In genomic region chr1:128614653-128615458, GRCm38 (mm10) we compare ENCODE assay signal across 8 mouse cellular contexts. TPM values are rescaled to one million over a fixed set of nuclear protein-coding genes. Genes with fewer than 3 reads are reported as not detected.
DNase-seq lines count a peak whose midpoint lies in the region; ATAC-seq lines count a peak whose summit lies in the region.

No protein-coding gene starts in this region.

- no peak overlapping the region for H3K9ac ChIP-seq in midbrain, embryonic 14.5 days (replicated peaks; ENCODE audit: low read length)
- H3K9ac ChIP-seq in forebrain, embryonic 15.5 days (replicated peaks), result no peak overlapping the region

- no peak for ATAC-seq in midbrain, embryonic 14.5 days (ENCODE audit: low FRiP score, low TSS enrichment)
- ATAC-seq in forebrain, embryonic 15.5 days (replicated peaks), result no peak

- H3K4me3 ChIP-seq in macrophage (ENCODE audit: inconsistent target), result no peak overlapping the region
- no peak overlapping the region for H3K4me3 ChIP-seq in midbrain, embryonic 14.5 days (replicated peaks; ENCODE audit: low read depth, low read length)
- no peak overlapping the region for H3K4me3 ChIP-seq in forebrain, embryonic 15.5 days

- H3K27ac ChIP-seq in macrophage, result peak overlapping the region; percentile 44
- H3K27ac ChIP-seq in midbrain, embryonic 14.5 days (replicated peaks; ENCODE audit: low read depth, low read length), result no peak overlapping the region
- no peak overlapping the region for H3K27ac ChIP-seq in forebrain, embryonic 15.5 days (replicated peaks)

- H3K9me3 ChIP-seq in midbrain, embryonic 14.5 days (ENCODE audit: control insufficient read depth, low read length), result no peaks in the 10 kb centered on the region
- H3K9me3 ChIP-seq in forebrain, embryonic 15.5 days, result no peaks in the 10 kb centered on the region

- no peak overlapping the region for H3K4me2 ChIP-seq in midbrain, embryonic 14.5 days (ENCODE audit: low read length)
- H3K4me2 ChIP-seq in forebrain, embryonic 15.5 days (replicated peaks), result no peak overlapping the region

- peak; percentile 82 for DNase-seq in A20 (ENCODE audit: low read depth, low spot score)
- peak; percentile 85 to 86 for DNase-seq in CD8-positive naive resting alpha-beta T cell, adult 2 months (ENCODE audit: low read depth in 2 of 2, low spot score in 2 of 2)
- DNase-seq in induced T-regulatory cell, adult 2 months (ENCODE audit: low read depth), result peak; percentile 95
- no peak for DNase-seq in urinary bladder, postnatal 10 days (ENCODE audit: low spot score)
- no peak for DNase-seq in midbrain, embryonic 14.5 days
- no peak for DNase-seq in layer of hippocampus, adult 8-10 months (ENCODE audit: low spot score in 2 of 2)

- H3K36me3 ChIP-seq in macrophage (ENCODE audit: inconsistent target), result no peaks in the 10 kb centered on the region
- no peaks in the 10 kb centered on the region for H3K36me3 ChIP-seq in midbrain, embryonic 14.5 days (ENCODE audit: control insufficient read depth, insufficient read depth, low read length)
- no peaks in the 10 kb centered on the region for H3K36me3 ChIP-seq in forebrain, embryonic 15.5 days

- H3K27me3 ChIP-seq in midbrain, embryonic 14.5 days (ENCODE audit: control insufficient read depth, insufficient read depth, low read length), result no peaks in the 10 kb centered on the region
- no peaks in the 10 kb centered on the region for H3K27me3 ChIP-seq in forebrain, embryonic 15.5 days

- no peaks in the 10 kb centered on the region for H3K79me2 ChIP-seq in macrophage (ENCODE audit: inconsistent target)

- WGBS in macrophage (ENCODE audit: missing documents), result 7% methylated on average over 7 of the region's 7 CpGs
- 84% methylated on average over 7 of the region's 7 CpGs for WGBS in midbrain, embryonic 14.5 days
- WGBS in forebrain, embryonic 15.5 days, result 75% methylated on average over 7 of the region's 7 CpGs

- no peaks in the 10 kb centered on the region for H3K4me1 ChIP-seq in midbrain, embryonic 14.5 days (ENCODE audit: control insufficient read depth, insufficient read depth, low read length)
- no peaks in the 10 kb centered on the region for H3K4me1 ChIP-seq in forebrain, embryonic 15.5 days

RNA-seq across cellular contexts. Expression of gene Cxcr4, which starts 22.8 kb away (rescaled TPM):
- total RNA-seq in macrophage (2018; cell fraction: chromatin; rRNA removed), result 10 to 100 TPM in 9 of 26 experiments, 1 to 10 TPM in 17; 1.1 to 56.8 (median 5.4) TPM
- 100 to 1,000 TPM in 10 of 26 experiments, 10 to 100 TPM in 15, 1 to 10 TPM in 1; 7.3 to 204 (median 26.7) TPM for total RNA-seq in macrophage (2018; cell fraction: cytosol; rRNA removed)
- total RNA-seq in macrophage (2018; cell fraction: nucleus; rRNA removed), result 100 to 1,000 TPM in 5 of 26 experiments, 10 to 100 TPM in 18, 1 to 10 TPM in 3; 6.7 to 200 (median 30.9) TPM
- polyA plus RNA-seq in macrophage (2018), result 35.9 to 179 TPM (median 91.9 TPM) in 3 replicates
- polyA plus RNA-seq in midbrain, embryonic 14.5 days (2014; fragmentation: Nextera tagmentation; extraction: Ambion mirVana), result 10.2 and 12.3 TPM in 2 replicates
- 1 to 10 TPM; 2.8 to 6.0 (median 5.6) TPM for total RNA-seq in layer of hippocampus, adult 8-10 months (2022)
- 10.7 and 11.0 TPM in 2 replicates for polyA plus RNA-seq in forebrain, embryonic 15.5 days (2015; fragmentation: Nextera tagmentation; extraction: Ambion mirVana)

Comparison
In these comparisons a context has a peak if more than half of its experiments do, and no peak if none do; other contexts are left out.
1. DNase-seq: peak in A20 (single experiment), CD8-positive naive resting alpha-beta T cell, adult 2 months (2 of 2) and induced T-regulatory cell, adult 2 months (single experiment); none in urinary bladder, postnatal 10 days (single experiment), midbrain, embryonic 14.5 days (single experiment) and layer of hippocampus, adult 8-10 months (0 of 2).